Mouse (Mus musculus) CH12.LX (cell line): ENCODE measurements around the gene Hacl1.

ENCODE experiments used
- CTCF ChIP-seq, 2 experiments: IDR thresholded peaks in 1 of 2; conservative IDR thresholded peaks in 1 of 2; 2 replicates each; pipeline ENCODE4 v1.5.1; 2011 to 2012; ENCODE audit warnings: low read depth in 2 of 2, low read length in 2 of 2, improper control_type of control experiment in 1 of 2, inconsistent platforms in 1 of 2, mild to moderate bottlenecking in 1 of 2, moderate library complexity in 1 of 2
- GABPA ChIP-seq: IDR thresholded peaks from 2 replicates; pipeline ENCODE4 v1.6.1; 2012; ENCODE audit warnings: low read depth, low read length, improper control_type of control experiment, inconsistent platforms; ENCODE audit not compliant: insufficient replicate concordance
- MAX ChIP-seq: IDR thresholded peaks from 2 replicates; pipeline ENCODE4 v1.6.1; 2011; ENCODE audit warnings: low read length, improper control_type of control experiment
- MYC ChIP-seq: IDR thresholded peaks from 2 replicates; pipeline ENCODE4 v1.6.1; 2011; ENCODE audit warnings: low read depth, mild to moderate bottlenecking, improper control_type of control experiment, low read length
- POLR2A ChIP-seq: IDR thresholded peaks from 2 replicates; pipeline ENCODE4 v1.6.1; 2011; ENCODE audit warnings: low read depth, mild to moderate bottlenecking, improper control_type of control experiment, low read length
- USF1 ChIP-seq: IDR thresholded peaks from 2 replicates; pipeline ENCODE4 v1.6.1; 2014; ENCODE audit warnings: low read depth, mild to moderate bottlenecking, inconsistent platforms, low read length, improper control_type of control experiment
- ZMIZ1 ChIP-seq: IDR thresholded peaks from 2 replicates; pipeline ENCODE4 v1.6.1; 2012; ENCODE audit warnings: low read depth, mild to moderate bottlenecking, inconsistent platforms, low read length, improper control_type of control experiment
- ZNF384 ChIP-seq: IDR thresholded peaks from 2 replicates; pipeline ENCODE4 v1.6.1; 2012; ENCODE audit warnings: low read depth, low read length, improper control_type of control experiment, inconsistent platforms

DNA sequence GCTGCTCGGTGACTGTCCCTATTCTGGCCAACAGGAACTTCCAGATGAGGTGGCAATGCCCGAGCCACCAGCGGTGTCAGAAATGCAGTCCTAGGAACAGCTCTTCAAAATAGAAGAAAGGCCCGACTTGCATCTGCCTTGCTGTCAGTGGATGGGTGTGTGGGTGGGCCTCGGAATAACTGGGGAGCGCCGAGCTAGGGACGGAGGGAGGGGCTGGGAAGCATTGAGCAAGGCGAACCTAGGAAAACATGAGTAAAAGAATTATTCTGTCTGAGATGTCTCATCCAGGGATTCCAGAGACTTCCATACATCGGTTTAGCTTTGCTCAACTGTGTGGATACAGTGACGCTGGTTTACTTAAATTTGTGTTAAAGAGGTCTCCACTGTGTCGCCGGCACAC, 27.2 kb upstream of the Hacl1 start:
- no peak for TF ChIP-seq POLR2A
- TF ChIP-seq MAX = no peak
- TF ChIP-seq MYC = no peak
- no peak for TF ChIP-seq ZMIZ1
- TF ChIP-seq CTCF (conservative IDR thresholded peaks at IDR 0.05 in 1 of 2, IDR thresholded peaks at IDR 0.05 in 1 of 2; ENCODE audit: low read depth in 2 of 2, low read length in 2 of 2) = no peak
- no peak for TF ChIP-seq GABPA
- no peak for TF ChIP-seq USF1
- TF ChIP-seq ZNF384 = no peak
